Mouse (Mus musculus): Measurements from ENCODE around the gene Eva1c. TPM values are rescaled to one million over a fixed set of nuclear protein-coding genes. Genes with fewer than 3 reads are reported as not detected.

Eva1c gene
- polyA plus RNA-seq, 1 experiment: 1.7 TPM

GRCm38 (mm10) chr16:90804466-90804865 is 22.1 kb upstream of the Eva1c start:
- peaks cover 2% of the 10 kb centered on the region; the same call in 1 of the 2 replicates for H3K4me1 ChIP-seq (ENCODE audit: control insufficient read depth, insufficient read depth, insufficient read length)
- peaks cover 16% of the 10 kb centered on the region for H3K36me3 ChIP-seq (ENCODE audit: control insufficient read depth, insufficient read depth, low read length)
- H3K27ac ChIP-seq (ENCODE audit: insufficient read depth, low read length): no peak overlapping the region
- no peaks in the 10 kb centered on the region for H3K27me3 ChIP-seq (ENCODE audit: control insufficient read depth, insufficient read depth, low read length)
- DNase-seq (ENCODE audit: low read depth in 1 of 2, low spot score in 2 of 2): no peak
- no peak overlapping the region for H3K4me3 ChIP-seq (ENCODE audit: extremely low read depth, insufficient read depth, insufficient read length)
- no peak for TF ChIP-seq CTCF (IDR thresholded peaks at IDR 0.05; ENCODE audit: extremely low read depth, insufficient read depth, insufficient read length, insufficient replicate concordance)
- TF ChIP-seq POLR2A (IDR thresholded peaks at IDR 0.05; ENCODE audit: low read depth, low read length): no peak
- WGBS: 85% methylated on average over 5 of the region's 5 CpGs

GRCm38 (mm10) chr16:90809975-90810715 is 16.4 kb upstream of the Eva1c start, which contains the start of gene Urb1:
TSS of gene Urb1 (minus strand) at chr16:90810413.
- no peaks in the 10 kb centered on the region for H3K36me3 ChIP-seq (ENCODE audit: control insufficient read depth, insufficient read depth, low read length)
- WGBS: under 1% methylated on average over 47 of the region's 47 CpGs
- DNase-seq (ENCODE audit: low read depth in 1 of 2, low spot score in 2 of 2): peak; percentile 91 to 100
- no peak for TF ChIP-seq POLR2A (IDR thresholded peaks at IDR 0.05; ENCODE audit: low read depth, low read length)
- no peak for TF ChIP-seq CTCF (IDR thresholded peaks at IDR 0.05; ENCODE audit: extremely low read depth, insufficient read depth, insufficient read length, insufficient replicate concordance)
- peak within 1 kb of the TSS; percentile 33; the same call in 1 of the 2 replicates for H3K27ac ChIP-seq (ENCODE audit: insufficient read depth, low read length)
- H3K4me3 ChIP-seq (ENCODE audit: extremely low read depth, insufficient read depth, insufficient read length): peak within 1 kb of the TSS; percentile 92
- peaks cover 2% of the 10 kb centered on the region; the same call in 1 of the 2 replicates for H3K4me1 ChIP-seq (ENCODE audit: control insufficient read depth, insufficient read depth, insufficient read length)
- no peaks in the 10 kb centered on the region for H3K27me3 ChIP-seq (ENCODE audit: control insufficient read depth, insufficient read depth, low read length)

DNA sequence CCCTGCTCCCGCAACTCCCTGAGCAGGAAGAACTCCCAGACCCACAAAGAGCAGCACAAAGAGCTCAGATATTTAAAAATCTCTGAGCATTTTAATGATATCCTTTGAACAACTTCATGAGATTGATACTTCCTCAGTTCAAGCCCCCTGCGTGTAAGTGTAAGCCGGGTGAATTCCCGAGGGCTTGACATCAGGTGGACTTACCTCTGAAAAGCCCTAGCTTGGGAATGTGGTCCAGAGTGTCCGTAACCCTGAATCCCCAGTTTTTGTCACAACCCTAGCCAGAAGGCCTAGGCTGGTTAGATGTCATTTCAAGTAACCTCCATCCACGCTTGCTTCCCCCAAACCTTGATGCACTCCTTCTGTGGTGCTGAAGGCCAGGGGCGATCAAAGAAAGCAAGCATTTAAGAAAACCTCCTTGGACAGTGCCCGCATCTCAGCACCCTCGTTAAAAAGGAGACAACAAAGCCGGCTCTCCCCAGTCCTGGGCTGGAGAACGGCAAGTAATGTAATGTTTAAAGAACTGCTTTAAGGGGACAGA is 15.7 kb upstream of the Eva1c start:
- no peaks in the 10 kb centered on the region for H3K27me3 ChIP-seq (ENCODE audit: control insufficient read depth, insufficient read depth, low read length)
- no peak for DNase-seq (ENCODE audit: low read depth in 1 of 2, low spot score in 2 of 2)
- 56% methylated on average over 11 of the region's 11 CpGs for WGBS
- peaks cover 2% of the 10 kb centered on the region; the same call in 1 of the 2 replicates for H3K4me1 ChIP-seq (ENCODE audit: control insufficient read depth, insufficient read depth, insufficient read length)
- no peak for TF ChIP-seq POLR2A (IDR thresholded peaks at IDR 0.05; ENCODE audit: low read depth, low read length)
- TF ChIP-seq CTCF (IDR thresholded peaks at IDR 0.05; ENCODE audit: extremely low read depth, insufficient read depth, insufficient read length, insufficient replicate concordance): no peak
- H3K36me3 ChIP-seq (ENCODE audit: control insufficient read depth, insufficient read depth, low read length): no peaks in the 10 kb centered on the region
- H3K4me3 ChIP-seq (ENCODE audit: extremely low read depth, insufficient read depth, insufficient read length): peak overlapping the region; percentile 92
- H3K27ac ChIP-seq (ENCODE audit: insufficient read depth, low read length): no peak overlapping the region

DNA sequence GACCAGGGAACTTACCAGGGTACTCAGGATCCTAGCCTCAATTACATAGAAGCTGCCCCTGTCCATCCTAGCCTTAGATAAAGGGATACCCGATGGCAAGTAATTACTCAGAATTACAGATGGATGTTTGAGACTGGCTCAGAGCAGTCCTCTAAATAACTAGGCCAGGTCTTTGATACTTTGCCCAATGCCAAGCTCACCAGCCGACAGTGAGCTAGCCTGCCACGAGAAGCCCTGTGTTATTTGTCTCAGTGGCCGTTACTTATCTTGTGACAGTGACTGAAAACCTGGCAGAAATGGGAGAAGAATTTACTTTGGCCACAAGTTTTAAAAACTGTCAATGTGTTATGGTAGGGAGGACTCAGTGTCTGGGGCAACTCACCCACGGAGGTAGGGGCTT is 14.4 kb upstream of the Eva1c start:
- peaks cover 2% of the 10 kb centered on the region; the same call in 1 of the 2 replicates for H3K4me1 ChIP-seq (ENCODE audit: control insufficient read depth, insufficient read depth, insufficient read length)
- H3K27ac ChIP-seq (ENCODE audit: insufficient read depth, low read length): no peak overlapping the region
- H3K4me3 ChIP-seq (ENCODE audit: extremely low read depth, insufficient read depth, insufficient read length): no peak overlapping the region
- no peaks in the 10 kb centered on the region for H3K27me3 ChIP-seq (ENCODE audit: control insufficient read depth, insufficient read depth, low read length)
- no peak for TF ChIP-seq POLR2A (IDR thresholded peaks at IDR 0.05; ENCODE audit: low read depth, low read length)
- no peak for TF ChIP-seq CTCF (IDR thresholded peaks at IDR 0.05; ENCODE audit: extremely low read depth, insufficient read depth, insufficient read length, insufficient replicate concordance)
- 88% methylated on average over 5 of the region's 5 CpGs for WGBS
- H3K36me3 ChIP-seq (ENCODE audit: control insufficient read depth, insufficient read depth, low read length): no peaks in the 10 kb centered on the region
- no peak for DNase-seq (ENCODE audit: low read depth in 1 of 2, low spot score in 2 of 2)

DNA sequence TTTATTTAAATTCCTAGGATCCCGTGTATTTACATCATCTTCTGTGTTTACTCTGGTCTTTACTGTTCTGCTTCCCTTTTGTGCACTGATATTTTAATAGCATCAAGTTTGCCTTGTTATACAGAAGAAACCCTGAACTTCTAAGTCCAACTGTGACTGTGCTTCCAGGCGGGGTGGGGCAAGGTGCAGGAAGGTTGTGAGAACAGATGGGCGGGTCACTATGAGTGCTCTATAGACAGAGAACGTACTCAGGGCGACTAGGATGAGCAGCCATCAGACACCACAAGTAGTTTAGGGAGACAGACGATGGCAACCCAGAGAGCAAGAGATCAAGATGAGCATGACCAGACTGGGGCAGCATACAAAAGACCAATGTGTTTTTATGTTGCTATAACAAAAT is 6.2 kb upstream of the Eva1c start:
- H3K4me3 ChIP-seq (ENCODE audit: extremely low read depth, insufficient read depth, insufficient read length): no peak overlapping the region
- H3K36me3 ChIP-seq (ENCODE audit: control insufficient read depth, insufficient read depth, low read length): no peaks in the 10 kb centered on the region
- TF ChIP-seq POLR2A (IDR thresholded peaks at IDR 0.05; ENCODE audit: low read depth, low read length) (no peak), CTCF (IDR thresholded peaks at IDR 0.05; ENCODE audit: extremely low read depth, insufficient read depth, insufficient read length, insufficient replicate concordance) (no peak)
- no peak overlapping the region for H3K27ac ChIP-seq (ENCODE audit: insufficient read depth, low read length)
- H3K27me3 ChIP-seq (ENCODE audit: control insufficient read depth, insufficient read depth, low read length): no peaks in the 10 kb centered on the region
- DNase-seq (ENCODE audit: low read depth in 1 of 2, low spot score in 2 of 2): no peak
- no peaks in the 10 kb centered on the region for H3K4me1 ChIP-seq (ENCODE audit: control insufficient read depth, insufficient read depth, insufficient read length)
- WGBS: 82% methylated on average over 6 of the region's 6 CpGs

DNA sequence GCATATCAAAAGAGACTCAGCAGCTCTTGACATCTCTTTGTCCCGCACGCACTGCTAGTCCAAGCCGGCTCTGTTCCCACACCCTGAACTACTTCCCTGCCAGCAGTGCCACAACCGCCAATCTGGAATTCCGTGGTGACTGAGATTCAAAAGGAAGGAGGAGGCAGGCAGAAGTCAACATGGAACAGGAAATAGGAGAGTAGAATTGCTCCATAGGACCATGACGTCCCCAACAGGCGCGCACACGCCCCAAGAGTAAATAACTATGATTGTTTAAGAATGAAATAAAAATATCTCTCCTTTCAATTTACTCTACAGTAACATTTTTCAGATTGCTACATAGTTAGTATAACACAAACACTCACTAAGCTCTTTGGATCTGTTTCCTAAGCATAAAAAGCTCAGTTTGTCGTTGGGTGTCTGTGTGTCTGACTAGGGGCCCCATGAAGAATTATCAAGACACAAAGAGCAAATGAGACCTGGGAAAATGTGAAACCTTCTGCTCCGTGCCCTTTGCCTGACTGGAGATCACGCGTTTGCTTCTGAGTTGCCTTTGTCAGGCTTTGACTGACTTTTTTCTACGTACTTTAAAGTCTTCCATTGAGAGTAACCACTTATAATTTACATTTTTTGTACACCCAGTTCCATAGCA is 5.3 kb upstream of the Eva1c start:
- WGBS: 81% methylated on average over 14 of the region's 14 CpGs
- Histone ChIP-seq H3K27me3 (ENCODE audit: control insufficient read depth, insufficient read depth, low read length) (no peaks in the 10 kb centered on the region), H3K27ac (ENCODE audit: insufficient read depth, low read length) (no peak overlapping the region), H3K36me3 (ENCODE audit: control insufficient read depth, insufficient read depth, low read length) (no peaks in the 10 kb centered on the region), H3K4me1 (ENCODE audit: control insufficient read depth, insufficient read depth, insufficient read length) (no peaks in the 10 kb centered on the region), H3K4me3 (ENCODE audit: extremely low read depth, insufficient read depth, insufficient read length) (no peak overlapping the region)
- no peak for TF ChIP-seq POLR2A (IDR thresholded peaks at IDR 0.05; ENCODE audit: low read depth, low read length)
- TF ChIP-seq CTCF (IDR thresholded peaks at IDR 0.05; ENCODE audit: extremely low read depth, insufficient read depth, insufficient read length, insufficient replicate concordance): no peak
- DNase-seq (ENCODE audit: low read depth in 1 of 2, low spot score in 2 of 2): no peak

Data from spleen, adult 2 months (tissue).